Mouse (Mus musculus): ENCODE data around the gene Gdpd4.

- TF ChIP-seq GATA1 (IDR thresholded peaks at IDR 0.05; ENCODE audit: low read length) (no peak), TAL1 (IDR thresholded peaks at IDR 0.05; ENCODE audit: low read length) (no peak)
Measured at GRCm38 (mm10) chr7:98077453-98077852, 157.7 kb downstream of the Gdpd4 start.
